Mouse (Mus musculus): ENCODE measurements around the gene Gfra1. TPM values are rescaled to one million over a fixed set of nuclear protein-coding genes. Genes with fewer than 3 reads are reported as not detected.

Gfra1 gene
- total and polyA plus RNA-seq, 2 experiments from 2014 or later = 23.5 to 48.9 TPM

- DNase-seq (no peak), ATAC-seq (no peak)
- no peaks in the 10 kb centered on the region for H3K36me3 ChIP-seq (ENCODE audit: insufficient read depth)
- WGBS = 86% methylated on average over 2 of the region's 2 CpGs
- 0 out of 2 replicates have a peak, but pooled peaks cover 5% of the 10 kb centered on the region for H3K4me1 ChIP-seq (ENCODE audit: insufficient read depth)
- no peak overlapping the region for H3K27ac ChIP-seq (ENCODE audit: low read depth, low read length)
- H3K9ac ChIP-seq = no peak overlapping the region
- TF ChIP-seq CTCF (IDR thresholded peaks at IDR 0.05; ENCODE audit: low read depth) = no peak
- H3K4me2 ChIP-seq (ENCODE audit: low read depth) = no peak overlapping the region
- H3K9me3 ChIP-seq (ENCODE audit: low read length) = no peaks in the 10 kb centered on the region
- no peak overlapping the region for H3K4me3 ChIP-seq (ENCODE audit: low read depth, low read length)
- H3K27me3 ChIP-seq (ENCODE audit: insufficient read depth, low read length) = no peaks in the 10 kb centered on the region
These were observed 264.8 kb downstream of the Gfra1 start for GRCm38 (mm10) chr19:58190947-58191346.

- no peak for TF ChIP-seq CTCF (IDR thresholded peaks at IDR 0.05; ENCODE audit: low read depth)
- Histone ChIP-seq H3K4me3 (ENCODE audit: low read depth, low read length) (no peak overlapping the region), H3K9ac (no peak overlapping the region), H3K4me2 (ENCODE audit: low read depth) (no peak overlapping the region), H3K4me1 (ENCODE audit: insufficient read depth) (0 out of 2 replicates have a peak, but pooled peaks cover 5% of the 10 kb centered on the region), H3K9me3 (ENCODE audit: low read length) (no peaks in the 10 kb centered on the region), H3K27me3 (ENCODE audit: insufficient read depth, low read length) (no peaks in the 10 kb centered on the region), H3K27ac (ENCODE audit: low read depth, low read length) (no peak overlapping the region), H3K36me3 (ENCODE audit: insufficient read depth) (no peaks in the 10 kb centered on the region)
- ATAC-seq = peak; percentile 51; the same call in 1 of the 2 replicates
- DNase-seq = peak; percentile 48
- WGBS = 32% methylated on average over 4 of the region's 4 CpGs
These were observed 269.2 kb downstream of the Gfra1 start for GRCm38 (mm10) chr19:58186558-58186957.

Other genes with a start within 250 kb of the Gfra1 start
- gene Ccdc172, start 56.1 kb upstream of the Gfra1 start, total RNA-seq (2014; rRNA removed) = not detected in 2 replicates
- not detected in 2 replicates for gene Ccdc172, start 56.1 kb upstream of the Gfra1 start, polyA plus RNA-seq (2015; fragmentation: Nextera tagmentation; extraction: Ambion mirVana)
- gene Pnlip, start 196.6 kb upstream of the Gfra1 start, total RNA-seq (2014; rRNA removed) = 1.1 and 2.1 TPM in 2 replicates
- 0.84 and 1.2 TPM in 2 replicates for gene Pnlip, start 196.6 kb upstream of the Gfra1 start, polyA plus RNA-seq (2015; fragmentation: Nextera tagmentation; extraction: Ambion mirVana)